Mouse (Mus musculus) kidney, embryonic 14.5 days (tissue): ENCODE measurements at regions not wholly inside any gene's neighbourhood (a gene's known extent, or its start where the extent isn't known, plus 50 kb on each side); places are given as distances from the start of the nearest gene placed in this dataset.

Experiments
- ATAC-seq: fragments of 200-750 bp; cut with Nextera tagmentation; 2 replicates; pipeline ENCODE4 v1.8.0; 2017; ENCODE audit warnings: moderate number of reproducible peaks, mild to moderate bottlenecking, moderate TSS enrichment, moderate library complexity; ENCODE audit not compliant: low FRiP score, low TSS enrichment
- H3K27ac ChIP-seq: fragments of 300-500 bp; sonication (generic); 2 replicates; pipeline ENCODE4 v1.5.1; 2014; ENCODE audit warnings: low read depth, mild to moderate bottlenecking, low read length, moderate library complexity, mixed read lengths
- H3K27me3 ChIP-seq: fragments of 300-500 bp; sonication (generic); 2 replicates; pipeline ENCODE4 v1.6.1; 2014; ENCODE audit warnings: mild to moderate bottlenecking, low read length; ENCODE audit not compliant: control insufficient read depth, insufficient read depth
- H3K36me3 ChIP-seq: fragments of 300-500 bp; sonication (generic); 2 replicates; pipeline ENCODE4 v1.6.1; 2014; ENCODE audit warnings: low read length, mixed read lengths; ENCODE audit not compliant: control insufficient read depth, insufficient read depth
- H3K4me1 ChIP-seq: fragments of 300-500 bp; sonication (generic); 2 replicates; pipeline ENCODE4 v1.6.1; 2014; ENCODE audit warnings: low read length, mixed read lengths; ENCODE audit not compliant: control insufficient read depth, insufficient read depth
- H3K4me2 ChIP-seq: fragments of 300-500 bp; sonication (generic); replicated peaks from 2 replicates; pipeline ENCODE4 v1.6.1; 2014; ENCODE audit warnings: low read depth, mild to moderate bottlenecking, low read length
- H3K4me3 ChIP-seq: fragments of 300-500 bp; sonication (generic); 2 replicates; pipeline ENCODE4 v1.5.1; 2014; ENCODE audit warnings: mild to moderate bottlenecking, low read length
- H3K9ac ChIP-seq: fragments of 300-500 bp; sonication (generic); 2 replicates; pipeline ENCODE4 v1.6.1; 2014; ENCODE audit warnings: low read depth, mild to moderate bottlenecking, low read length, moderate library complexity
- H3K9me3 ChIP-seq: fragments of 300-500 bp; sonication (generic); 2 replicates; pipeline ENCODE4 v1.6.1; 2016; ENCODE audit warnings: low read length; ENCODE audit not compliant: control insufficient read depth
- whole genome bisulfite sequencing: fragments of 180-500 bp; shearing (Covaris S2); extraction: QIAGEN DNeasy Blood & Tissue Kit; methylation state at CpG from one replicate; pipeline ENCODE4 v1.1.7; 2014; 5-methylcytosine and 5-hydroxymethylcytosine counted together

DNA sequence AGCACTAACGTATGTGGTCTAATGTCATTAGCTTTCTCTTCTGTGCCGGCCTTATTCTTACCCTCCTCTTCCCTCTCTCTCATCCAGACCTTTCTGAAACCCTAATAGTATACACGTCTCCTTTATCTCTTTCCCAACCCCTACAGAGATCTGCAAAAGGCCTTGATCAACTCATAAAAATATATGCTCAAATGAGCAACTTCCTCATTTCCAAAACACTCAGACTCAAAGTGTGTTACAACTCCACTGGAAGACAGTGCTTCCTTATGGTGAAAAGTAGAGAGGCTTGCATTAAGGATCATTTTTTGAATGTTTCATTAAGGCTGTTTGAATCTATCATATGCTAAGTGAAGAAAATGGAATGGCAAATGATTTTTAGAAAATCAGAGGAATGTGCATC lies 1060.1 kb upstream of the Slc10a2 start:
- Histone ChIP-seq H3K9ac (no peak overlapping the region), H3K36me3 (no peaks in the 10 kb centered on the region), H3K4me3 (no peak overlapping the region), H3K9me3 (no peaks in the 10 kb centered on the region), H3K27me3 (no peaks in the 10 kb centered on the region), H3K4me1 (no peaks in the 10 kb centered on the region), H3K27ac (no peak overlapping the region), H3K4me2 (no peak overlapping the region)
- WGBS, result 62% methylated on average over 3 of the region's 3 CpGs
- no peak for ATAC-seq

DNA sequence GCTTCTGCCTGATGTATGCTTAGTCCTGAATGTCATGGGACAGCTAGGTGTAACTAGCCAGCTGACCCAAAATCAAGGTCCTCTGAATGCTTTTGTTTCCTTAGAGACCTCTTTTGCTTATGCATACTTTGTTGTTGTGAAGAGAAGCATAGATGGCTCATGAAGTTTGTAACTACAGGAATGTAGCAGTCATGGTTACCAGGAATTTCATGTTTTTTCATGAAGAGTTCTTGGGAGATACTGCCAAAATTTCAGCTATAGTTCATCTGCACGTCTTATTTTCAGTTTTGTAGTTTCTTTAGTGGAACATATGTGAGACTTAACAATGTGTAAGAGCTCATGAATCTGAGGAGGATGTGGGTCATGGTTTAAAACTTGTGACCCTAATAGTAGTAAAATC lies 1059.6 kb upstream of the Slc10a2 start:
- Histone ChIP-seq H3K9ac (no peak overlapping the region), H3K9me3 (no peaks in the 10 kb centered on the region), H3K27ac (no peak overlapping the region), H3K4me2 (no peak overlapping the region), H3K4me1 (no peaks in the 10 kb centered on the region), H3K27me3 (no peaks in the 10 kb centered on the region), H3K36me3 (no peaks in the 10 kb centered on the region), H3K4me3 (no peak overlapping the region)
- 62% methylated on average over 1 of the region's 1 CpGs for WGBS
- ATAC-seq, result no peak

DNA sequence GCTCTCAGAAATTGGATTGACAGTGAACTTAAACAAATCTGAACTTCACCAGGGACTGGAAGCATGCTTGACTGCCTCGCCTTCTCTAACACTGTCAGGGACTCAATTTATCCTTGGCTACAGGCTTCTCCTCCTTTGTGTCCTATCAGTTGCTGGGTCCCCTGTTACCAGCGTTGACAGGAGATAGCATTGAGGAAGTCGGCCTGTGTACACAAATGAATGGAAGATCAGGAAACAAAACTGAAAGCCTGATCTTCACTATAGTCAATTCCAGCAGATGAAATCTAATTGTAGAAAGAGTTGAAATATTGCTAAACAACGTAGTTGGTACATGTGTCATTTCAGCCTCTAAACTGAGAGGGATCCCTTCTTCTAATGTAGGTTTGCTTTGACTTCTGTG lies 1039.4 kb upstream of the Slc10a2 start:
- H3K9me3 ChIP-seq, result no peaks in the 10 kb centered on the region

DNA sequence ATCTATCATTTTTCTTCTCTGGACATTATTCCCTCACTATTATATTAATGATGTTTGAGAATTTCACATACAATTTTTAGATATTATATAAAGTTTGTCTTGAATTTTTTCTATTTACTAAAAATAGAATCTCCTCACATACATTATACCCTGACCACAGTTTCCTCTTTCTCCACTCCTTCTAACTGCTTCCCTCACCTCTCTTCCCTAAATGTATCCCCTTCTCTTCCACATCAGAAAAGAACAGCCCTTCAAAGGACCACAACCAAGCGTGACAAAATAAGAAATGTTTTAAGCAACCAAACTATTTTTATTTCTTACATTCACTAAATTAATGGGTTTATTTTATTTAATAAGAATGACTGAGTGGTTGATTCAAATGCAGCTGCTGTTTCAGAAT lies 1034.9 kb upstream of the Slc10a2 start:
- ATAC-seq, result no peak
- H3K9me3 ChIP-seq, result no peaks in the 10 kb centered on the region
- no peak overlapping the region for H3K9ac ChIP-seq
- H3K4me1 ChIP-seq, result no peaks in the 10 kb centered on the region
- 84% methylated on average over 1 of the region's 1 CpGs for WGBS
- H3K4me3 ChIP-seq, result no peak overlapping the region
- H3K27me3 ChIP-seq, result no peaks in the 10 kb centered on the region
- H3K36me3 ChIP-seq, result no peaks in the 10 kb centered on the region
- no peak overlapping the region for H3K27ac ChIP-seq
- no peak overlapping the region for H3K4me2 ChIP-seq

More for the DNA sequence above, 1039.4 kb upstream of the Slc10a2 start:
- H3K4me2 ChIP-seq, result no peak overlapping the region
- 76% methylated on average over 4 of the region's 4 CpGs for WGBS
- no peaks in the 10 kb centered on the region for H3K27me3 ChIP-seq
- ATAC-seq, result no peak
- H3K4me1 ChIP-seq, result no peaks in the 10 kb centered on the region
- no peak overlapping the region for H3K4me3 ChIP-seq
- H3K27ac ChIP-seq, result no peak overlapping the region
- H3K9ac ChIP-seq, result no peak overlapping the region
- H3K36me3 ChIP-seq, result no peaks in the 10 kb centered on the region

DNA sequence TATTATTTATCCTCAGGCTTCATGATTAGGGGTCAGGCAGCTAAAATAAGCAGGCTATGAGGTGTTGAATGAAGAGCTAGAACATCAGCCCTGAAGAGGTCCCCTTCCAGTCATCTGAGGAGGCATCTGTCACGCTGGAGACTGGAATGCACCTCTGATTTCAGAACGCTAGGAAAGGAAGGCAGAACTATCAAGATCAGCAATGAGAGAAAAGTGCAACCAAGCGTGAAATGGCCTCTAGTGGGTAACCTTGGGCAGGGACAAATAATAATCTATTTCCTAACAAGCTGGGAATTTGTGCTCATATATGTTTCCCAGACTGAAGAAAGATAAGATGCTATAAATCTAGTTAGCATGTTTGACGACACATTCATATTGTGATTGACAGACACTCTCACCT lies 1034.0 kb upstream of the Slc10a2 start:
- no peak overlapping the region for H3K4me2 ChIP-seq
- H3K27me3 ChIP-seq, result no peaks in the 10 kb centered on the region
- no peak overlapping the region for H3K9ac ChIP-seq
- no peak overlapping the region for H3K4me3 ChIP-seq
- WGBS, result 40% methylated on average over 4 of the region's 4 CpGs
- H3K9me3 ChIP-seq, result no peaks in the 10 kb centered on the region
- no peak for ATAC-seq
- H3K4me1 ChIP-seq, result no peaks in the 10 kb centered on the region
- H3K27ac ChIP-seq, result no peak overlapping the region
- H3K36me3 ChIP-seq, result no peaks in the 10 kb centered on the region

DNA sequence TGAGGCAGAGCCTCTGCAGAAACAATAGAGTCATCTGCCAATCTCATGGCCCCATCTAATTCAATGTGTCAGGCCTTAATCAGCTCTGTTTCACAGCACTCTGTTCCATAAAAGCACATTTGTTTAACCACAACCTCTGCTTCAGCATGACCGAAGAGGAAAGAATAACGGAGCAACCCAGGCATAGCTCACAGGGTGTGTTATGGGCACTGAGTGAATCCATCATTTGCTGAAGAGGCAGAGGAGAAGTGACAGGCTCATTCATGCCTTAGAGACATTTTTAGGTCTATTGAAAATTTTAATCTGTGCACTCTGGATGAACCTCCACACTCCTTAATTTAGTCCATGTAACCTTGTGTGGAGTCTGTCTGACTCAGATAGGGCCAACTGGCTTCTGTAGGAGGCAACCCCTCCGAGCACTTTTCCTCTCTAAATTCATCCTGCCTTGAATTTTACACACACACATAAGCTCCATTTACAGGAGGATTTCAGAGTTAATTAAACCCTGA lies 1027.1 kb upstream of the Slc10a2 start:
- no peak for ATAC-seq
- no peak overlapping the region for H3K4me3 ChIP-seq
- H3K9ac ChIP-seq, result no peak overlapping the region
- no peak overlapping the region for H3K27ac ChIP-seq
- no peaks in the 10 kb centered on the region for H3K4me1 ChIP-seq
- no peaks in the 10 kb centered on the region for H3K36me3 ChIP-seq
- no peaks in the 10 kb centered on the region for H3K27me3 ChIP-seq
- H3K4me2 ChIP-seq, result no peak overlapping the region
- H3K9me3 ChIP-seq, result no peaks in the 10 kb centered on the region
- 62% methylated on average over 3 of the region's 3 CpGs for WGBS

DNA sequence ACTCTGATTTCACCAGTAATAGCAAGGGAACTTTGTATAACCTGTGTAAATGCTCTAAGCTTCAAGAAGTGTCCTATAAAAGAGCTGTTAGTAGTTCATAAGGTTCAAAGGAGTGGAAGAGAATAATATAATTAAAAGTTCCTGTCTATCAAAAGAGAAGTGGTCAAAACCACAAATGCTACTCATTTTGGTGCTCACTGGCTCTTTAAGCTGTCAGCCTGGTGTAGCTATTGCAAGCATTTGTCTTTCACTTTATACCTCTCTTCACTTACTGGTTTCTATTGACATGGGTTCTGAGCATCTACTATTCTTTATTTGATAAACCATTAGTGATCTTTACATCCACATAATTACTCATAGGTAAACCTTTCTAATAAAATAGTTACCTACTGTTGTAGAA lies 1020.1 kb upstream of the Slc10a2 start:
- H3K27me3 ChIP-seq, result no peaks in the 10 kb centered on the region
- no peak overlapping the region for H3K9ac ChIP-seq
- no peaks in the 10 kb centered on the region for H3K9me3 ChIP-seq
- H3K36me3 ChIP-seq, result no peaks in the 10 kb centered on the region
- no peak for ATAC-seq
- no peak overlapping the region for H3K4me2 ChIP-seq
- H3K4me3 ChIP-seq, result no peak overlapping the region
- H3K4me1 ChIP-seq, result no peaks in the 10 kb centered on the region
- no peak overlapping the region for H3K27ac ChIP-seq

DNA sequence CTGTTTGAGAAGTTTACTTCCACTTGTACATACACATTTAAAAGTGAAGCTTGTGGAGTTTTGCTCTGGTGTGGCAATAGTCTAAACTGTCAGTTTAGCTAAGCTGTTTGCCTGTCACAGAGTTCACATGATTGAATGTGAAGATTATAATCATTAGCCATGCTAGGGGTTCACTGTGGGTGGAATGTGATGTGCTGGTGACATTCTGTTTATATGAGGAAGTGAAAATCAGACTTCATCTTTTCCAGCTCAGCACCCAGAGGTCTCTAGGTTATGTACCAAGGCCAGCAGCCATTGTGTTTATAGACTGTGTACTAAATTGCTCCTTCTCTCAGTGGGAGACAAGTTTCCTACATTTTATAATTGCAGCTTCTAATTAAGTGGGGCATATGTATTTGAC lies 1014.4 kb upstream of the Slc10a2 start:
- no peak for ATAC-seq
- H3K27ac ChIP-seq, result no peak overlapping the region
- H3K4me3 ChIP-seq, result no peak overlapping the region
- H3K27me3 ChIP-seq, result no peaks in the 10 kb centered on the region
- no peaks in the 10 kb centered on the region for H3K36me3 ChIP-seq
- H3K9ac ChIP-seq, result no peak overlapping the region
- H3K4me1 ChIP-seq, result no peaks in the 10 kb centered on the region
- H3K4me2 ChIP-seq, result no peak overlapping the region
- H3K9me3 ChIP-seq, result no peaks in the 10 kb centered on the region

DNA sequence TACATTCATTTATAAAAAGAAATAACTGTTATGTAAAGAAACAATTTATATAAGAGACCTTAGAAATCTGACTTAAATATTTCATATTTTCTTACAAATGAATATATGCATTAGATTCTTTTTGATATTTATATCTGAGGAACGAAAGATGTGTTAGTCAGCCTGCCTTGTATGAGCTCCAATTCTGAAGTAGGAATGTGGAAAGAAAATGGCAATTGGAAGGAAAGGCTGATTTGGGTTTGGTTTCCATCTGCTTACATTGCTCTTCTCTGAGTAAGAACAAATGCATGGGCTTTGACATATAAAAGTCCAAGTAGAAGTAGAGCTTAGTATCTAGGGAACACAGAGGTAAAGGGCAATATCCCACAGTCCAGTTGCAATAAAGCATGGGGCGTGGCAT lies 1006.2 kb upstream of the Slc10a2 start:
- no peak for ATAC-seq
- Histone ChIP-seq H3K9me3 (no peaks in the 10 kb centered on the region), H3K27ac (no peak overlapping the region), H3K4me2 (no peak overlapping the region), H3K27me3 (no peaks in the 10 kb centered on the region), H3K4me3 (no peak overlapping the region), H3K4me1 (no peaks in the 10 kb centered on the region), H3K36me3 (no peaks in the 10 kb centered on the region), H3K9ac (no peak overlapping the region)
- 89% methylated on average over 2 of the region's 2 CpGs for WGBS

DNA sequence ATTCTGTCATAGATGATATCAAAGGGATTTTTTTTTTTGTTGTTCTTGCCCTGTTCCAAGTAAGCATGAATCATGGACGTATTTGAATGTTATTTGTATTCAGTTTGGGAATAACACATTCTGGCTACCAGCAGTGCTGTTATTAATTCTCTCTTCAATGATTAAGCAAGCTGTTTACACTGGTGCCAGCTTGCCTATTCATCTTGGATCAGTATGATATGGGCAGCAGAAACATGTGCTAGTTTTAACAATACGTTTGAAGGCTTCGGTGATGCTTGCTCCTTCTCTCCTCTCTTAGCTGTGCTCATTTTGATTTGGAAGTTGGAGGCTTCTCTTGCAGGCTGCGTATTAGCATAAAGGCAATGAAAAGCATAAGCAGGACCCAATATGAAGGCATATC lies 984.9 kb upstream of the Slc10a2 start:
- Histone ChIP-seq H3K4me3 (no peak overlapping the region), H3K4me1 (no peaks in the 10 kb centered on the region), H3K9me3 (no peaks in the 10 kb centered on the region), H3K27ac (no peak overlapping the region), H3K4me2 (no peak overlapping the region), H3K27me3 (no peaks in the 10 kb centered on the region), H3K36me3 (no peaks in the 10 kb centered on the region), H3K9ac (no peak overlapping the region)
- ATAC-seq, result no peak
- 94% methylated on average over 4 of the region's 4 CpGs for WGBS
